Mouse (Mus musculus): Measurements from ENCODE around the gene Tmem86b.
"Not testable (repeated sequence)": the region's sequence is repeated elsewhere in the genome, so short reads cannot be mapped to it uniquely, and the experiment has no call there.

The Tmem86b gene

DNA sequence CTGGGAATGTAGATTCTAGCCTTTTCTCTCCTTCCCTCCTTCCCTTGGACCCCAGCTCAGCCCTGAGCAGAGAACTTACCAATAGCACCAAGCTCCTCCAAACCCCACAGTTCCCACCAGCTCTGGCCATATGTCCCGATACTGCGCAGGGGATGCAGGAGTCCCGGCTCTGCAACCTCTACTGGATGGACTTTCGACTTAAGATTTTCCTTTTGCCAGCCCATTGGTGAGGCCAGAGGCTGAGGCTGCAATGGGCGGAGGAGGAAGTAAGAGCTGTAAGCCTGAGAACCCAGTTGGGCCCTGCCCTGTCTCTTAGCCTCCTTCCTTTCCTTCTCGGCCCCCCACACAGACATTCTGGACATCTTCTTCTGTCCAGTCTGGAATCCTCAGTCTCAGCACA, 28.3 kb downstream of the Tmem86b start:
- in situ Hi-C loops (cut with MboI, MseI), result no loop called here

DNA sequence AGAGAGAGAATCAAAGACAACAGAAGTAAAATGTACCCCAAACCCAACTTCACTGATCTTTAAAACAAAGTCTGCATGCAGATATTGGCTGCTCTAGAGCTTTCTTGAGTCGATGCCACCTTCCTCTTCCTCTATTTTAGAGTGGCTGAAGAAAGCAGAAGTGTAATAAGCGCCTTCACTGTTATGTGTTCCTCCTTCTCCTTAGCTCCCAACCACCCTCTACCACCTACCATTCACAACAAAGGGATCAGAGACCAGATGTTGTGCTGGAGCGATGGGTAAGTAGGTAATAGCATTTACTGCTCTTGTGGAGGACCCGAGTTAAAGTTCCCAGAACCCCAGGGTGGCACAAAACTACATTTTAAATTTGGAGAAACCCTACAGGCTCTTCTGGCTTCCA, 34.2 kb downstream of the Tmem86b start:
- in situ Hi-C loops (cut with MboI, MseI), result not testable (repeated sequence)

DNA sequence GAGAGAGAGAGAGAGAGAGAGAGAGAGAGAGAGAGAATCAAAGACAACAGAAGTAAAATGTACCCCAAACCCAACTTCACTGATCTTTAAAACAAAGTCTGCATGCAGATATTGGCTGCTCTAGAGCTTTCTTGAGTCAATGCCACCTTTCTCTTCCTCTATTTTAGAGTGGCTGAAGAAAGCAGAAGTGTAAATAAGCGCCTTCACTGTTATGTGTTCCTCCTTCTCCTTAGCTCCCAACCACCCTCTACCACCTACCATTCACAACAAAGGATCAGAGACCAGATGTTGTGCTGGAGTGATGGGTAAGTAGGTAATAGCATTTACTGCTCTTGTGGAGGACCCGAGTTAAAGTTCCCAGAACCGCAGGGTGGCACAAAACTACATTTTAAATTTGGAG, 49.7 kb downstream of the Tmem86b start:
- in situ Hi-C loops (cut with MboI, MseI), result not testable (repeated sequence)
